Mouse (Mus musculus): ENCODE results near the gene Kif23. TPM values are rescaled to one million over a fixed set of nuclear protein-coding genes. Genes with fewer than 3 reads are reported as not detected.

Kif23 gene
- total RNA-seq, 1 experiment from 2014 or later, result 26.2 TPM

GRCm38 (mm10) chr9:61906912-61907311, 39.7 kb downstream of the Kif23 start:
- DNase-seq, result peak; percentile 66

GRCm38 (mm10) chr9:61905576-61905975, 41.0 kb downstream of the Kif23 start:
- no peak for DNase-seq

- DNase-seq, result no peak
These were observed 42.4 kb downstream of the Kif23 start for GRCm38 (mm10) chr9:61904201-61904600.

- no peak for DNase-seq
These were observed 44.1 kb downstream of the Kif23 start for GRCm38 (mm10) chr9:61902445-61902844.

GRCm38 (mm10) chr9:61901574-61901973, 45.0 kb downstream of the Kif23 start:
- DNase-seq, result no peak

- DNase-seq, result peak; percentile 84
These were observed 46.8 kb downstream of the Kif23 start for GRCm38 (mm10) chr9:61899804-61900203.

GRCm38 (mm10) chr9:61898401-61898800, 48.2 kb downstream of the Kif23 start:
- peak; percentile 90 for DNase-seq

GRCm38 (mm10) chr9:61895014-61895413, 51.6 kb downstream of the Kif23 start:
- peak; percentile 60 for DNase-seq

- DNase-seq, result no peak
These were observed 56.7 kb downstream of the Kif23 start for GRCm38 (mm10) chr9:61889855-61890254.

- DNase-seq, result no peak
These were observed 58.8 kb downstream of the Kif23 start for GRCm38 (mm10) chr9:61887661-61888379.

- no peak for DNase-seq
These were observed 60.6 kb downstream of the Kif23 start for GRCm38 (mm10) chr9:61885964-61886363.

GRCm38 (mm10) chr9:61884936-61885335, 61.6 kb downstream of the Kif23 start:
- no peak for DNase-seq

GRCm38 (mm10) chr9:61884375-61884774, 62.2 kb downstream of the Kif23 start:
- no peak for DNase-seq

- no peak for DNase-seq
These were observed 64.4 kb downstream of the Kif23 start for GRCm38 (mm10) chr9:61882179-61882578.

- DNase-seq, result peak; percentile 78
These were observed 67.7 kb downstream of the Kif23 start for GRCm38 (mm10) chr9:61878889-61879288.

- peak; percentile 32 for DNase-seq
These were observed 69.0 kb downstream of the Kif23 start for GRCm38 (mm10) chr9:61877373-61878112.

GRCm38 (mm10) chr9:61873325-61873724, 73.2 kb downstream of the Kif23 start:
- DNase-seq, result no peak

- DNase-seq, result no peak
These were observed 74.2 kb downstream of the Kif23 start for GRCm38 (mm10) chr9:61872246-61872941.

- DNase-seq, result no peak
These were observed 74.7 kb downstream of the Kif23 start for GRCm38 (mm10) chr9:61871839-61872238.

GRCm38 (mm10) chr9:61867659-61868058, 78.9 kb downstream of the Kif23 start:
- DNase-seq, result no peak
